Mouse (Mus musculus): Measurements from ENCODE around the gene Acsl3. TPM values are rescaled to one million over a fixed set of nuclear protein-coding genes. Genes with fewer than 3 reads are reported as not detected.

The Acsl3 gene
- polyA plus RNA-seq, 1 experiment = 45.8 TPM

- TF ChIP-seq CTCF (IDR thresholded peaks at IDR 0.05; ENCODE audit: borderline replicate concordance, extremely low read depth, insufficient read depth, insufficient read length) = no peak
- DNase-seq (ENCODE audit: low read depth) = peak; percentile 56
Measured at GRCm38 (mm10) chr1:78649269-78650061, 8.2 kb upstream of the Acsl3 start.

DNA sequence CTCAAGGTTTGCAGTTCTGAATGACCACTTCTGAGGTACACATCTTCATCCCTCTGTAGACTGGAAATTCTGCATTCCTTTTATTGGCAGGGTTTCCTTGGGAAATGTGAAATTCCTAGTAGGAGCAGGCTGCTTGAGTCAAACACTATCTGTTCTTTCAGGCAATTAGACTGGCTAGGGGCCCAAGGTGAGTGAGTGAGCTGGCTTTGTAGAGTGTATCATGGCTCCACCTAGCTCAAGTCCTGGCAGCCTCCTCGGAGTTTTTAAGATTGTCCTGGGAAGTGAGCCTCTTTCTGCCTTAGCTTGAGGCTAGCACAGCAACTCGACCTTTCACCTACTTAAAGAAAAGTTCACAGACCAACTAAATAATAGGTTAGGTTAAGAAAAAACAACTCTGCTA lies 1.2 kb upstream of the Acsl3 start:
- TF ChIP-seq CTCF (IDR thresholded peaks at IDR 0.05; ENCODE audit: borderline replicate concordance, extremely low read depth, insufficient read depth, insufficient read length) (no peak), POLR2A (IDR thresholded peaks at IDR 0.05; ENCODE audit: borderline replicate concordance, extremely low read depth, insufficient read depth, insufficient read length, poor library complexity, severe bottlenecking) (no peak)
- peak; percentile 38 for DNase-seq (ENCODE audit: low read depth)

GRCm38 (mm10) chr1:78657021-78657629 lies 500 bp upstream of the Acsl3 start:
- no peak; the same call in 1 of the 2 replicates for TF ChIP-seq POLR2A (IDR thresholded peaks at IDR 0.05; ENCODE audit: borderline replicate concordance, extremely low read depth, insufficient read depth, insufficient read length, poor library complexity, severe bottlenecking)
- DNase-seq (ENCODE audit: low read depth) = no peak

GRCm38 (mm10) chr1:78658441-78659269 lies 1.0 kb downstream of the Acsl3 start:
- DNase-seq (ENCODE audit: low read depth) = peak; percentile 38
- no peak for TF ChIP-seq CTCF (IDR thresholded peaks at IDR 0.05; ENCODE audit: borderline replicate concordance, extremely low read depth, insufficient read depth, insufficient read length)
- TF ChIP-seq POLR2A (IDR thresholded peaks at IDR 0.05; ENCODE audit: borderline replicate concordance, extremely low read depth, insufficient read depth, insufficient read length, poor library complexity, severe bottlenecking) = no peak

DNA sequence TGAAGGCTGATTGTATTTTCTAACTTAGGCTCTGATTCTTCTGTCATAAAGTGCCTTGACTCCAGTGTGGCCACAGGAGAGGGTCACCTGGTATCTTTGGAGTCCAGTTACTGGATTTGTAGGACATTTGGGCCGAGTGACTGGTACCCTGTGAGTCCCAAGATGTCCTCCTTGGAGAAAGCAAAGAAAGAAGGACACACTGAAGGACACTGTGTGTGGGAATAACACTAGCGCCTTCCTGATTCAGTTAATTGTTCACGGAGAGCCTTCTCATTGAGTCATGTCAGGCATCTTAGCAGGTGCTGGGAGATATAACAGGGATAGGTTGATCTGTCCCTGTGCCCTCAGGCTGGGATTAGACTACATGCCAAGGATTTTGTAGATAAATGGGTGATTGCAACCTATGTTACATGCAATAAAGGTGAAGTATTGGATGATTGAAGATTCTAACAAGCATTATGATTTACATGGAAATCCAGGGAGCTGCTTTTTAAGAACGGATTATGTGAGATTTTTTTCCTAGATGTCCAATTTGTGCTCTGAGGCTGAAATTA lies 1.7 kb downstream of the Acsl3 start:
- DNase-seq (ENCODE audit: low read depth) = peak; percentile 29
- TF ChIP-seq CTCF (IDR thresholded peaks at IDR 0.05; ENCODE audit: borderline replicate concordance, extremely low read depth, insufficient read depth, insufficient read length) (no peak), POLR2A (IDR thresholded peaks at IDR 0.05; ENCODE audit: borderline replicate concordance, extremely low read depth, insufficient read depth, insufficient read length, poor library complexity, severe bottlenecking) (no peak)

DNA sequence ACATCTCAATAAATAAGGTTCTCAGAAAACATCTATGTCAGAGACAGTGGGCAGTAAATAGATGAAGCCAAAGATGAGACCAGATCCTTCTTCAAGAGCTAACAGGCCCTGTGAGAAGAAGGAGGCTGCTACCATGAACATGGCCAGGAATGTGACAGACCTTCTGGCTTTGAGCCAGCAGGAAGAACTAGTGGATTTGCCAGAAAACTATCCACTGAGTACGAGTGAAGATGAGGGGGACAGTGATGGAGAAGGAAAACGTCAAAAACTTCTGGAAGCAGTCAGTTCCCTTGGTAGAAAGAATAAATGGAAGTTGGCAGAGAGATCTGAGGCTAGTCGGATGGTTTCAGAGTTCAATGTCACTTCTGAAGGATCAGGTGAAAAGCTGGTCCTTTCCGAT lies 6.7 kb downstream of the Acsl3 start:
- TF ChIP-seq CTCF (IDR thresholded peaks at IDR 0.05; ENCODE audit: borderline replicate concordance, extremely low read depth, insufficient read depth, insufficient read length) (no peak), POLR2A (IDR thresholded peaks at IDR 0.05; ENCODE audit: borderline replicate concordance, extremely low read depth, insufficient read depth, insufficient read length, poor library complexity, severe bottlenecking) (no peak)
- no peak for DNase-seq (ENCODE audit: low read depth)

DNA sequence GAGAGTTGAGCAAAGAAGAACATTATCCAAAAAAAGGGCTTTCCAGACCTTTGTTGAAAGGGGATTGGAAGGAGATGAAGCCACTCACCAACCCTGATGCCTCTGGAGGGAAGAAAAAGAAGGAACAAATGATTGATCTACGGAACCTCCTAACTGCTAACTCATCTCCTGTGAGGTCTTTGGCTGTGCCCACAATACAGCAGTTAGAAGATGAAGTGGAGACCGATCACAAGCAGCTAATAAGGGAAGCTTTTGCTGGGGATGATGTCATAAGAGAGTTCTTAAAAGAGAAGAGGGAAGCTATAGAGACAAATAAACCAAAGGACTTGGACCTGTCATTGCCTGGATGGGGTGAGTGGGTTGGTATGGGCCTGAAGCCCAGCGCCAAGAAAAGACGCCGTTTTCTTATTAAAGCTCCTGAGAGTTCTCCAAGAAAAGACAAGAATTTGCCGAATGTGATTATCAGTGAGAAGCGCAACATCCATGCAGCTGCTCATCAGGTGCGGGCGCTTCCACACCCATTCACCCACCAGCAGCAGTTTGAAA lies 8.4 kb downstream of the Acsl3 start:
- TF ChIP-seq POLR2A (IDR thresholded peaks at IDR 0.05; ENCODE audit: borderline replicate concordance, extremely low read depth, insufficient read depth, insufficient read length, poor library complexity, severe bottlenecking) (no peak), CTCF (IDR thresholded peaks at IDR 0.05; ENCODE audit: borderline replicate concordance, extremely low read depth, insufficient read depth, insufficient read length) (no peak)
- DNase-seq (ENCODE audit: low read depth) = no peak

DNA sequence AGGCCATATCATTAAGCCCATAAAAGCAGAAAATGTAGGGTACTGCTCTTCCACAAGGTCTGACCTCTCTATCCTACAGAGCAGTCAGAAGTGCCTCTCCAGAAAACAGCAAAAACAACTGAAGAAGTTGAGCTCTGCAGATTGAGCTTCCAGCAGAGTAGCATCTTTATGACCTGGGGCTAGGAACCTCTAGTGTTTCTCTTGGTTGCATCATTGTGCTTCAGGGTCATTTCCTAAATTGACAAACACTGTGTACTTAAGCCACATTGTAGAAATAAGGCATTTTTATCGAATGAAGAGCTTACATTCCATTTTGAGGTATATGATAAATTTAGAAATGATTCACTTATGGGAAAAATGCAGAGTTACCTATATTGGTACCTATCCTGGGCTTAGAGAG lies 9.0 kb downstream of the Acsl3 start:
- no peak for DNase-seq (ENCODE audit: low read depth)
- TF ChIP-seq POLR2A (IDR thresholded peaks at IDR 0.05; ENCODE audit: borderline replicate concordance, extremely low read depth, insufficient read depth, insufficient read length, poor library complexity, severe bottlenecking) (no peak), CTCF (IDR thresholded peaks at IDR 0.05; ENCODE audit: borderline replicate concordance, extremely low read depth, insufficient read depth, insufficient read length) (no peak)

- no peak for DNase-seq (ENCODE audit: low read depth)
- TF ChIP-seq CTCF (IDR thresholded peaks at IDR 0.05; ENCODE audit: borderline replicate concordance, extremely low read depth, insufficient read depth, insufficient read length) = no peak
- no peak for TF ChIP-seq POLR2A (IDR thresholded peaks at IDR 0.05; ENCODE audit: borderline replicate concordance, extremely low read depth, insufficient read depth, insufficient read length, poor library complexity, severe bottlenecking)
Measured at GRCm38 (mm10) chr1:78682291-78682690, 24.7 kb downstream of the Acsl3 start.

DNA sequence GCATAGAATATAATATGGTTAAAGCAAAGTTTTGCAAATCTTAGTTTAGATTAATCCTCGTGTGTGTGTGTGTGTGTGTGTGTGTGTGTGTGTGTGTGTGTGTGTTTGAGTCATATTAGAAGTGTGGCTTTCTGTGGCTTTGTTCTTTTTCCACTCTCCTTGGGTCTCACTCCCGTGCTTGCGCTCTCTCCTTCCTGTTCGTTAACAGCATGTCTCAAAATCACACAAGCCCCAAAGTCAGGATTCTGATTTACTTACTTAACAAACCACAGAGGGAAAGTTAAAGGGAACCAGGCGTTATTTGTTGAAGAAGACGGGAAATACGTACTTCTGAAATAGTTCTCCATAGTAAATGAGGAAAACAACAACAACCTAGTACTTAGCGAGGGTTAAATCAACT lies 26.5 kb downstream of the Acsl3 start:
- TF ChIP-seq CTCF (IDR thresholded peaks at IDR 0.05; ENCODE audit: borderline replicate concordance, extremely low read depth, insufficient read depth, insufficient read length) = no peak
- no peak for TF ChIP-seq POLR2A (IDR thresholded peaks at IDR 0.05; ENCODE audit: borderline replicate concordance, extremely low read depth, insufficient read depth, insufficient read length, poor library complexity, severe bottlenecking)
- no peak for DNase-seq (ENCODE audit: low read depth)

DNA sequence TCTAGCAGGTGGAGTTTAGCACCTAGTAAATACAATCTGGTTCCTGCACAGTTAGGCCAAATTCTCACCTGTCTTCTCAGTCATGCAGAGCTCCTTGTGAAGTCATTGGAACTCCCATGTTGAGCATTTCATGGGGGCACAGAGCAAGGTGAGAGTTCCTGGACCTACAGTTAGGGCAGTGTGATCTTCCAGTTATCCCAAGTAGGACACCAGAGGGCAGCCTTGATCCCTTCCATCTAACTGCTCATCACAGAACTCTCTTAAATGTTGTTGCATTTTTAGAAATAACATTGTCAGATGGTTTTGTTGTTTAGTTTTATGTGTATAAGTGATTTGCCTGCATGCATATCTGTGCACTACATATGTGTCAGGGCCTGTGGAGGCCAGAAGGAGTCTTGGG lies 29.2 kb downstream of the Acsl3 start:
- peak; percentile 40 for DNase-seq (ENCODE audit: low read depth)
- TF ChIP-seq CTCF (IDR thresholded peaks at IDR 0.05; ENCODE audit: borderline replicate concordance, extremely low read depth, insufficient read depth, insufficient read length) (peak; percentile 56; the same call in 1 of the 2 replicates), POLR2A (IDR thresholded peaks at IDR 0.05; ENCODE audit: borderline replicate concordance, extremely low read depth, insufficient read depth, insufficient read length, poor library complexity, severe bottlenecking) (no peak)
